Mouse (Mus musculus): ENCODE results near the gene Brca2. TPM values are rescaled to one million over a fixed set of nuclear protein-coding genes. Genes with fewer than 3 reads are reported as not detected.

Brca2 gene
- total RNA-seq, 2 experiments from 2014 or later: 1.4 to 1.8 TPM

DNA sequence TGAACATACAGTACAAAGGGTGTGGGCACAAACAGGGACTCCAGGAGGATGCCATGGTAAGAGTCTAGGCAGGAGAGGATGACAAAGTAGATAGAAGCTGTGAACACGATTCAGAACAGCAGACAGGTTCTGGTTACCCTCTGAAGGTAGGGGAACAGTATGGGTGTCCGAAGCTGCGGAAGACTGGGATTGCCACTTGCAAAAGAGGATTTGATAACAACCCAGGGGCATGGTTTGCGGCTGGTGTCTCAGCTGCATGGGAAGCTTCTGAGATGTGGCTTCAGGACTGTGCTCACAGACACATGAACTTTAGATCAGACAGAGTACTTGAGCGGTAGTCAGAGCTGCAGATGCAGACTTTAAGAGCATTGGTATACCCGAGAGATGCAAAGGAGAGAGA, 42.0 kb downstream of the Brca2 start:
- DNase-seq: no peak

DNA sequence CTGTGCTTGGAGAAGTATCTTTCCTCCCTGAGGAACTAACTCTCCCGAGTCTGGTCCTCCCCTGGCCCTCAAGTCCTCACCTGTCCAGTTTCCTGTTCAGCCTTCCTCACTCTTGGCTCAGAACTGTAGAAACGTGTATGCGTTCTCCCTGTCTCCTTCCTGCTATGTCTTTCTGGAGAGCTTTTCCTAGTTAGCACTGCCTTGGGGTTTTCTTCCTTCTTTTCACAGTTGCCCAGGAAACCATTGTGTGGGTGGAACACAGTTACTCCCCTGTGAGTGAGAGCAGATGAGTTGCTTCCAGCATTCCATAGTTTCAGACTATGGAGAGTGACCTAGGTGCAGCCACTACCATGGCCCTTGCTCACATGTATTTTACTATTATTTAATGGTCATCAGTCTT, 43.8 kb downstream of the Brca2 start:
- DNase-seq: no peak

DNA sequence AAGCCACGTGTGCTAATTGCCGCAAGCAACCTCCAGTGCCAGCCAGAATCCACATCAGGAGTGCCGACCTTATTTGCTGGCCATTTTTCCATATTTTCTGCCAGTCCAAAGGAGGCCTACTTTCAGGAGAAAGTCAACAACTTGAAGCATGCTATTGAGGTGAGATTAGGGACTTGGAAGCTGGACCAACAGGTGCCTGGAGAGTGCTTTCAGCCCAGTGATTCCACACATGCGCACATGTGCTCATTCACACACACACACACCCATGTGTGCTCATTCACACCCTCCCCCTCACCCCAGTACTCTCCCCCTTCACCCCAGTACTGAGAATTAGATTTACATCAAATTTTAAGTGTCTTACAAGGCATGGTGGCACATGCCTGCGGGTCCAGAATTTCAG, 44.5 kb downstream of the Brca2 start:
- no peak for DNase-seq

DNA sequence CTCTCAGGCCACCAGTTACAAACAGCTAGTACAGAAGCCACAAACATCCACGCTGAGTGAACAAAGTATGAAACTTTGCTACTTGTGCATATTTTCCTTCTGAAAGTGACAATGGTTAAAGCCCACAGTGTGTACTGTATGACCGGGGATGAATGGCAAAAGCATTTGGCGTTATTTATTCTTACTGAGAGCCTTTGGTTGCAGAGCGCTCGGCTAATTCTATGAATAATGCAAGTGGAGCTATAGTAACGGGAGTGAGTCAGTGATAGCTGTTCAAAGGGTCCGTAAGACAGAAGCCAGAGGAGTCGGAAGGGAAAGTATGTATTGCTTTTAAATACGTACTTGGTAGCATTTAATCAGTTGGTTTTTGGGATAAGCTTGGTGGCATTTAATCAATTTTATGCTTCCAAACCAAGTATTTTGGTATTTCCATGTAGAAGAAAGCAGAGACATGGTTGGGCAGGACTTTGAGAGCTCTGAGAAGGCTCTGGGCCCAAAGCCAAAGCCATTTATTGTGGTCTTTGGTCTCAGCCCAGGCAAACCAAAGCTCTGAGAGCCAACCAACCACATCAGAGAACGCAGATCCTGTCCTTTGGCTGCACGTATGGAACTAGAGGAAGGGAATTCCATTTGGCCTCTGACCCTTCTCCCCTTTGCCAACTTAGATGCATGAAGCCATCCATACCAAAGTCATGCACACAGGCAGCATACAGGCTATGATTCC, 48.2 kb downstream of the Brca2 start:
- DNase-seq: no peak

DNA sequence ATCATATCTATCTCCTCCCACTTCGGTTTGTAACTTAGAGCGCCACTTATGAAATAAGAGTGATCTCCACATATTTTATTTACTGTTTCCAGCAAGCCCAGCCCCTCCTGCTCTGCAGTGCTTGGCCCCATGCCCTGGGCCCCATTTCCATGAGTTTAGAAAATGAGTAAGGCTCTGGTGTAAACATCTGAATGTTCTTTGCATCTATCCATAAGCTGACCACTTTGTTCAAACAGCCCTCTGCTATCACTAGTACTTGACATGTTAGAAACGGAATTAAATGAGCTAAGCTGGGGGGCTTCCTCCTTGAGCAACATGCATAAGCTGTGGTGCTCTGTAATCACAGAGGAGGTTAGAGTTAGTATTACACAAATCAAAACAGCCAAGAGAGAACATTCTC, 52.0 kb downstream of the Brca2 start:
- DNase-seq: no peak

DNA sequence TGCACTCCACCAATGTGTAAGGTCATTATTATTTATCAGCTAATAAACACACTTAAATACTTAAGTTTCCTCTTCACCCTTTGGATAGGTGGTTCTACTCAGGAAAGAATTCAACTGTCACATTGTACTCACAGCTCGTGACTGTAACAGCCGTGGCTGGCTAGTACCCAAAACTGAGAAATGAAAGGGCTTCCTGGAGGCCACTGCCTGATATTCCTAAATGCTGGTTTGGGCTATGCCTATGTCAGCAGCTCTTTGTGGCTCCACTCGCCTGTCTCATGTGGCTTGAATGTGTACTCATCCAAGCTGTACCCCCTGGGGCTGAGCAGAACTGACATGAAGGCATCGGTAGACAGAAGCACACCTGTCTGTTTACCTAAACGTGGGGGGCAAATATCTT, 52.5 kb downstream of the Brca2 start:
- no peak for DNase-seq

DNA sequence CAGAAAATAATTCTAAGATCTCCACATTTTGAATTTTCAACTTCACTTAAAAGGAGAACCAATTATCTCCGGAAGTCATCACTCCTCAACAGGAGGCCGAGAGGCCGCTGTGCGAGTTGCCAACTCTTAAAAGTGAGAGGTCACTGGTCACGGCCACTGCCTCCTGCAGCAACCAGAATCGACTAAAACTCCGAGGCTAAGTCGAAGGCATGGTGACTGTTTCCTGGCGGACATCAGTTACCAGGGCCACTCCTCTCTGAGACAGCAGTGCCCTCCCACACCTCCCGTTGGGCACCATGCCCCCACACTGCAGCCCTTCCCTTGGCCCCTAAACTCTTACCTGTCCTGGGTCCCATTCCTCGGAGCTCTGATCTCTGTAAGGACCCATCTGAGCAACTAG, 54.4 kb downstream of the Brca2 start:
- DNase-seq: no peak

DNA sequence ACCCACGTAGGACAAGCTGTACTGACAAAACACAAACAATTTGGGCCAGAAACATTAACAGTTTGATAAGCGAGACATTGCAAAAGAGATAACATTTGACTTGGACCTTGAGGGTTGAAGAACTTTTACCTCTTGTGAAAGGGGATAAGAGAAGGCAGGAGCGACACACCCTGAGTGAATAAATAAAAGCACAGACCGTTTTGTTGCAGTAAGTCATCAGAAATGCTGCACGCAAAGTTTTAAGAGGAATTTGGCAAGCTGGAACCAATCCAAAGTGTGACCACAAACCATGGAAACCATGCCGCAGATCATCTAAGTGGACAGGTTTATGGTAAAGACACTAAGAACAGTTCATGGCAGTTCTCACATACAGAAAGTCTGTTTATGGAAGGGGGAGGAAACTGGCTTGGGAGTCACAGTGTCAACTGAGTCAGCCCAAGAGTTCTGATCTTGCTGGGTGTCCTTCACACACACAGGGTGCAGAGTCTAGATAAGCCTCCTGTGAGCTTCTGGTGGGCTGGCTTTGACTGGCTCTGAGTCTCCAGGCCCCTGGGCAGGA, 56.3 kb downstream of the Brca2 start:
- DNase-seq: no peak

DNA sequence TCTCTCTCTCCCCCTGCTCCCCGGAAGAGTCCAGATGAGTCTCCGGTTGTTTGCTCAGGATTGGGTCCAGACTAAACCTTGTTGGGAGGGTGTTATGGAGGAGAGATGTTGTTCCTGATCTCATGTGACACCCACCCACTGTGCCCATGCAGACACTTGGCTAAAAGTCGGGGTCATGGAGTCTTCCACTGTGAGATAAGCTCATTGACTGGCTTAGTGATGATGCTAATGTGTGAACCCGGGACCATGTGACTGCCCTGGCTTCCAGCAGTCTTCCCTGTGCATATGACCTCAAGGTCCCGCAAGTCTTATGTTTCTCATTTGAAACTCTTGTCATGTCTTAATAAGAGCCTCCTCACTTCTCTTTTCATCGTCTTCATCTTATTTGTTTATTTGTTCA, 58.8 kb downstream of the Brca2 start:
- no peak for DNase-seq

DNA sequence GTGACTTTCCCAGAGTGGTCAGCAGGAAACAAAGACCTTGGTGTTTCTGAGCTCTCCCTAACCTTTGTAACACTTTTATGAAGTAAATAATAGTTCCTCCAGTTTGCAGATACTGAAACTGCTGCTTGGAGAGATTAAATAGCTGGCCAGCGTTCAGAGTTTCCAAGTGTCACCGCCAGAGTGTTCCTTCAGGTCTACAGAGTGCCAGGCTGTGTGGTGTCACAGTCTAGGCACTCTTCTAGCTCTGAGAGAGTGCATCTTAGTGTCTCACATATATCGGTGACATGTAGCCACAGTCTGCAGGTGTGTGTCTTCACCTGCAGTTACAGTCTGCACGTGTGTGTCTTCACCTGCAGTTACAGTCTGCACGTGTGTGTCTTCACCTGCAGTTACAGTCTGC, 60.8 kb downstream of the Brca2 start:
- DNase-seq: no peak

DNA sequence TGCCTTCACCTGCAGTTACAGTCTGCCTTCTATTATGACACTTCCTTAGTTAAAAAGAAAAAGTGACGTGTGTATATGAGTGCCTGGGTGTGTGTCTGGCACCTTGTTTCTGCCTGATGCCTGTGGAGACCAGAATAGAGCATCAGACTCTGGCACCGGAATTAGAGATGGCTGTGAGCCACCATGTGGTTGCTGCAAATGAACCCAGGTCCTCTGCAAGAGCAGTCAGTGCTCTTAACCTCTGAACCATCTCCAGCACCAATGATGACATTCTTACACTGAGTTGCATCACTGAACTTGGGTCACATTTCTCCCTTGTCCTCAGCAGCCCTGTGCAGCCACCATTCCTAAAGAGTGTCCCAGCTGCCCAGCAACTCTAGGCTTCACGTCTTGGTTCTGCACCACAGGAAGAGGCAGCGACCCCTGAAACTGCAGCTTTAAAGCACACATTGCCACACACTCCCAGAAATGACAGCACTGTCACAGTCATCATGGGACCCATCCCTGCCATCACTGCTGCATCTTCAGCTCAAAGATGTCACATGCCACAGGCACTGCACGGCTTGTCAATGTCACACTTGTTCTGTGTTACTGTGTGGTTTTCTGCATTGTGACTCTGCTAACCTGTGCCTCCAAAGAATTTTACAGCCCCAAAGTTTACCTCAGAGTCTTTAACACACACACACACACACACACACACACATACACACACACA, 61.3 kb downstream of the Brca2 start:
- DNase-seq: peak; percentile 47 to 58

DNA sequence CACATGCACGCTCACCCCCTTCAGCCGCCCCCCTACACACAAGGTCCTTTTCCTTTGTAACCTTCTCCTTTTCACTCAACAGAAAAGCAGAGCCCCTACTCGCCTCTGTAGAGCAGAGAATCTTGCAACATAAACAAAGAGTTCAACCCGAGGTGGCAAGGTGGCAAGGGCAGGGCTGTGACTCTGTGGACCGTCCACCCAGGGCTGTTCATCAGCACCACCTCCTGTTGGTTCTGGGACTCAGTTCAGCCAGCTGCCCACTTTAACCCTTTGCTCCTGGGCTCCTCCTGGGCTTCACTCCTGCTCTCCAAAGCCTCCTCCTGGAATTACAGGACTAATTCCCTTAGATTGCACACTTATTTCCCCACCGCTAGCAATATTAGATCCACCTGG, 61.9 kb downstream of the Brca2 start:
- DNase-seq: no peak

DNA sequence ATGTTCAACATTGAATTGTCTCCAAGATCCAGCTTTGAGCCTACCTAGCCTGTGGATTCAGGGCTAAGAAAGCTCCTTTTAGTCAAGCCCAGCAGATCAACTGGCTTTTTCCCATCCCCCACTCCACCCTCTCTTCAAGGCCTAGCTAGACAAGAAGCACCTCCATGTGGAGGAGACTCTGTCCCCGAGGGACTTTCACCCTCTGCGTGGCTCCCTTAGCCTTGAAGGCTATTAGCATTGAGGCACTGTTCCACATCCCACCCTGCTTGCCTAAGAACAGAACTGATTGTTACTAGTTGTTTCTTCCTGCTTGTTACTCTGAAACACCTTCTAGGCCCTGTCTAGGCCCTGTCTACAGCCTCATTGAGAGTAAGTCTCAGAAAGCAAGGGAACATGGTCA, 67.5 kb downstream of the Brca2 start:
- DNase-seq: no peak

DNA sequence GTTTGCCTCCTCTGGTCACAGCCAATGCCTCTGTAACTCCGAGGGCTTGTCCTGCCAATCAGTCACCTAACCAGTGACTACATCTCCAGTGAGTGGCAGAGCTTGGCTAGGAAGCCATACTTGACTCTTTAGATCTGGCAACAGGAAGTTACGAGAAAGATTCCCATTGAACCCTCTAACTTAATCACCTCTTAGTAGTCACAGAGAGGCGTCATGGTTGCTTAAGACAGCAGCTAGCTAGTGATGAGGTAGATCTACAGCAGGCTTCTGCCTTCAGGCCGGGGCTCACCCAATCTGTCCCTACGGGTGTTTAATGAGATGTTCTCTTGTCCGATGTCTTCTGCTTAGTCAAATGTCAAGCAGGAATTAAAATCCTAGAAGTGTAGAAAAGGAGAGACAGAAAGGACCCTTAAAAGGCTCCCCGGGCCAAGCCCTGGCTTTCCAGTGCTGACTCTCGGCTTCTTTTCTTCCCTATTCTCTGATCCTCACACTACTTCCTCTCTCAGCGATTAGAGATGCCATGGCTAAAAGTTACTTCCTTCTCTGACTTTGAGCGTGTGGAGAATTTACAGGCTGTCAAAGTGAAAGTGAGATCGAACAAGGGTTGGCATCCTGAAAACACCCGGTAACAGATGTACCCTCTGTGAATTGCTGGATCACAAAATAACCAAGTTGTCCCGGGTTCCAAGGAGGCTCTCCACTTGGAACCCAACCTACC, 69.9 kb downstream of the Brca2 start:
- DNase-seq: peak; percentile 23 to 29

DNA sequence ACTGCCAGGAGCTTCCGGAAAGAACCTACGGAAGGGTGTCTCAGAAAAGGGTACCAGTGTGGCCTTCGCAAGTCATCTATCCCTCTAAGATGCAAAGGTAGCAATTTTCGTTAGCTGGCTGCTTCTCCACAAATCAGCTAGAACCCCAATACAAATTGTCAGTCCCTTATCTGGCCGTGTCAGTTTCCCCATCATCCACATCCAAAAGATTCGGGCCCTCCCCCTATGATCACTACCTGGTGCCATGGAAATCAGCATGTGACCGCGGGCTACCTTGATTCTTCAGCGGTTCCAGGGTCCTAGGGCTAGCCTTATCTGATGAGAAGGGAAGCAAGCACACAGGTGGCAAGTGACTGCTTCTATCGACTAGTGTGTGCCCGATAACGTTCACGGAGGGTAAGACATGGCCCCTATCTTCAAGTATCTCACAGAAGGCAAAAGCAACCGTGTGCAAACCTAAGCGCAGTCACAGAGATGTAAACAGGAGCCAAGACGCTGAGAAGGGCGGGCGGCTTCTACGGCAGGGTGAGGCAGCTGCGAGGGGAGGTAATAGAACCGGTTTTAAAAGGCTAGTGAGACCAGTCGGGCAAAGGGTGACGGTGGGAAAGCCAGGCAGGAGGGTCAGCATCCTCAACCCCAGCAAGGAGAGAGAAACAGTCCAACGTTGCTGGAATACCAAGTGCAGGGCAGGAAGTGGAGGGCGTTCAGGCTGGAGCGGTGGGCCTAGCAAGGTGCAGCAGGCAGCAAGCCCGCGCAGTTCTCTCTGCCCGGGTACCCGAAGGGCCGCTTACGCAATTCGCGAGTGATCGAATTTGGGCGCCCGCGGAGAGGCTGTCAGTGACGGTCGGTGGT, 70.7 kb downstream of the Brca2 start:
- peak; percentile 33 to 44 for DNase-seq

DNA sequence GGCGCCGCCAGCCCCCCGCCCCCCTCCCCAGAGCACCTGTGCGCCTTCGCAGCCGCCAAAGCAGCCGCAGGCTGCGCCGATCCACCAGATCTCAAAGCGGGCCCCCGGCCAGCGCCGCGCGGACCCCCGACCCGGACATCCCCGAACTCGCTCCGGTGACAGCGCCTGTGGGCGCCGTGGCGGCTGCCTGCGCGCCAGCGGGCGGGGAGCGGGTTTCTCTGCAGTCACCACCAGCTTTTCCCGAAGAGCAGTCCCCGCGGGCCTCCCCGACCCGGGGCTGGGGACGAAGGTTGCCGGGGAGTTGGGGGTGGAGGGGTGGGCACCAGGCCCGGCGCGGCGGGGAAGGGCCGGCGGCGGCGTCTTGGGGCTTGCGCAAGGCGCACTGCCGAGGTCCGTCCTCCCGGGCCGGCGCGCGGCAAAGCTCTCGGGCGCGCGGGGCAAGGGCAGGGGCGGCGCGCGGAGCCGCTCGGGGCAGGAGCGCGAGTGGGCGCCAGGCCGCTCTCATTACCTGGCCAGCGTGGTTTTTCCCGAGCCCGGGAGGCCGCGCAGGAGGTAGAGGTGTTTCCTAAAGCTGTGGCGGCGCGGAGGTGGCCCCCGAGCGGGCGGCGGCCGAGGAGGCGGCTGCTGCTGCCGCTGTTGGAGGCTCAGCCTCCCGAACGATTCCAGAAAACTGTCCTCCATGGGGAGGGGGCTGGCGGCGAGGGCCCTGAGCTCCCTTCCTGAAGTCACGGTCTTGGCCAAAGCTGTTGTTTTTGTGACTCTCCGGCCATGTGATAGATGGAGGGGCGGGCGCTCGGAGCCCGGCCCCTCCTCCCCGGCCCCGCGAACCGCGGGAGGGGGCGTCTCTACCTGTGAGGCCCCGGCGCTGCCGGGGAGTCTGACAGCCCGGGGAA, 71.6 kb downstream of the Brca2 start:
- peak; percentile 63 to 75 for DNase-seq

DNA sequence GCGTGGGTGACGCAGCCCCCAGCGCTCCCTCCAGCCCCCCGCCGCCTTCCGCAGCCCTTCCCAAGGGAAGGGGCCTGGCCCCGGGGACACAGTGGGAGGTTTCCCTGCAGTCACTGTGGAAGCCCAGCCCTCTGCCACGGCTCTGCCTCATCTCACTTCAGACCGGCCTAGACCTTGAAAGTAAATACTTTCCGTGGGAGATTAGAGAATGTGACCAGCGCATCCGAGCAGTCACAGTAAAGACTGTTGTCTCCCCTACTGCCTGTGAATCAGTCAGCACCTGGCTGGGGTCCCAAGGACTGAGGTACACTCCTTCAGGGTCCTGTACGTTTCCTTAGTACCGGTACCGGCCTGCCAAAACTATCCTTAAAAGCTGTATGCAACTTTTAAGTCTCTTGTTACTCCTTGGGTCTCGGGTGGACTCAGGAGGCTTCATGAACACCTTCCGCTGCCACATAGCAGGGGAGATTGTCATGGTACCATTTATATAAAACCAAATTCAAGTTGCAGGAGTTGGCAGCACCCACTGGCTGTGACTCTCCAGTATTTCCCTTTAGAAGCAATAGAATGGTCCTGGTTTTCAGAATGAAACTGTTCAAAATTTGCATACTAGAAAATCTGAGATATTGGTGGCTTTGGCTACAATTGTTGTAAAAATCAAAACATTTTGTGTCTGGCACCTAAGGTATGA, 72.4 kb downstream of the Brca2 start:
- DNase-seq: peak in 1 of 2 experiments; percentile 53

DNA sequence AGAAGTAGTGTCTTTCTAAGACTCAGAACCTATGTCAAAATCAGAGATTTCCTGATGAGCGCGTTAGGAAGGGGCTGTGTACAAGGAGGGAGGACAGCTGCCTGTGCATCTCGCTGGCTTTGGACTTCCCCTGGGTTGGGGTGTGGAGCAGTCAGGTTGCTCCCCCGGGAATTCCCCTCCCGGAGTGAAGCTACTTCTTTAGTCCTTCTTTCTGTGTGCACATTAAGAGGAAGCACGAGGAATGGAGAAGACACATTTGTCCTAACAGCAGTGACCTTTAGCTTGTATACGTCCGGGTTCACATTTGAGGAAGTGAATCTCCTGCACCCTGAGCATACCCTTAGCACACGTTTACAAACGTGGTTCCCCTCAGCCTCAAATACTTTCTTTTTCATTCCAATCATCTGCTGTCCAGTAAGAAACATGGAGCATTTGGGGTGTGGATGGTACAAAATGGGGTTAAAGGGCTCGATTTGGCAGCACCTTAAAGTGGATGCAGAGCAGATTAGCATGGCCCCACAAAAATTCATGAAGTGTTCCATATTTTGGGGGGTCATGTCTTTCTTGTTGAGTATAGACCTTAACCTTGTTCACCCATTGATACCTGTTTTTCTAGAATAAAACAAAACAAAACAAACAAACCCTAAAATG, 73.1 kb downstream of the Brca2 start:
- DNase-seq: peak in 1 of 2 experiments; percentile 45

DNA sequence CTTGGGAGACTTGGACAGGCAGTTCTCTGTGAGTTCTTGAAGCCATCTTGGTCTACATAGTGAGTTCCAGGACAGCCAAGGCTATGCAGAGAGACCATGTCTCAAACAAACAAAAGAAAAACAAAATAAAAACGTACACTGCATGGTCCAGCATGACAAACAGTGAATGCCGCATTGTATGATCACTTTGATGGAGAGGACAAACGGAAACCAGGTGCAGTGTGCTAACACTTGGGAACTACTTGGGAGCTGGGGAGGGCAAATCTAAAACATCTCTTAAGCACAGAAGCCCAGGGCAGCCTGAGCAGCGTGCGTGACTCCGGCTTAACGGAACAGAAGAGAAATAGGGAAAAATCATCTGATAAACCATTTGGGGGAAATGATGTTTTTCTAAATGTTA, 74.7 kb downstream of the Brca2 start, which contains the start of gene N4bp2l1:
N4bp2l1 (minus strand) TSS at position 101 of the 400 bp plus-strand sequence.
- no peak for DNase-seq

Data from heart, adult 18-20 months (tissue).